Mouse (Mus musculus) midbrain, embryonic 12.5 days (tissue): ENCODE results near the gene Olfr215. TPM values are rescaled to one million over a fixed set of nuclear protein-coding genes. Genes with fewer than 3 reads are reported as not detected.
"Not testable (repeated sequence)": the region's sequence is repeated elsewhere in the genome, so short reads cannot be mapped to it uniquely, and the experiment has no call there.

Experiments
- ATAC-seq: fragments of 200-750 bp; cut with Nextera tagmentation; 2 replicates; pipeline ENCODE4 v1.8.0; 2017; ENCODE audit warnings: low read depth, moderate TSS enrichment, moderate library complexity; ENCODE audit not compliant: low FRiP score
- H3K27ac ChIP-seq: fragments of 300-500 bp; sonication (generic); replicated peaks from 2 replicates; pipeline ENCODE4 v1.5.1; 2016; ENCODE audit warnings: mild to moderate bottlenecking
- H3K27me3 ChIP-seq: fragments of 300-500 bp; sonication (generic); 2 replicates; pipeline ENCODE4 v1.6.1; 2016; ENCODE audit warnings: mild to moderate bottlenecking
- H3K36me3 ChIP-seq: fragments of 300-500 bp; sonication (generic); 2 replicates; pipeline ENCODE4 v1.6.1; 2016
- H3K4me1 ChIP-seq: fragments of 300-500 bp; sonication (generic); 2 replicates; pipeline ENCODE4 v1.6.1; 2016
- H3K4me2 ChIP-seq: fragments of 300-500 bp; sonication (generic); replicated peaks from 2 replicates; pipeline ENCODE4 v1.6.1; 2016; ENCODE audit warnings: mild to moderate bottlenecking, moderate library complexity
- H3K4me3 ChIP-seq: fragments of 300-500 bp; sonication (generic); 2 replicates; pipeline ENCODE4 v1.5.1; 2016; ENCODE audit warnings: mild to moderate bottlenecking
- H3K9ac ChIP-seq: fragments of 300-500 bp; sonication (generic); replicated peaks from 2 replicates; pipeline ENCODE4 v1.6.1; 2016; ENCODE audit warnings: mild to moderate bottlenecking, moderate library complexity
- H3K9me3 ChIP-seq: fragments of 300-500 bp; sonication (generic); 2 replicates; pipeline ENCODE4 v1.6.1; 2016; ENCODE audit warnings: mild to moderate bottlenecking
- WGBS: fragments of 180-500 bp; shearing (Covaris S2); methylation state at CpG from one replicate; pipeline ENCODE4 v1.1.7; 2016; 5-methylcytosine and 5-hydroxymethylcytosine counted together
- polyA plus RNA-seq: library from polyadenylated mRNA; unstranded; fragments of >200 nt; fragmentation: Nextera tagmentation; extraction: Ambion mirVana; gene quantifications from 2 replicates; pipeline ENCODE4 v1.2.1, GENCODE M21; 2016

Gene Olfr215
- polyA plus RNA-seq, 1 experiment from 2014 or later: not detected

DNA sequence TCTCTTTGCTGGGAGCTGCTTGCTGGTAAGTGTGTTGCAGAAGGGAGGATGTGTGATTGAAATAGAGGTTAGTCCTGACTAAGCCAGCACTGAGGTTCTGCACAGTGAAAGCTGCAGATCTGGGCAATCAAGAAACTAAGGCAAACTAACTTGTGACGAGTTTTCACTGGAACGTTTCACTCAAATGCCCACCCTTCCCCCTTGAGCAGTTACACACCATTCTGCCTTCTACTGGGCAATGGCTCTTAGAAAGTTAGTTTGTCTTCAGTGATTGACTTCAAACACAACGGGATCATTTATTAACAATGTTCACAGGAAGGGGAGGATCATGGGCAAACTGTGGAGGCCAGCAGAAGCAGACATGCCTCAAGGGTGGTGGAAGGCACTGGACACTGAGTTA is 29.0 kb downstream of the Olfr215 start:
- Histone ChIP-seq H3K9me3 (no peaks in the 10 kb centered on the region), H3K4me2 (no peak overlapping the region), H3K27me3 (no peaks in the 10 kb centered on the region), H3K4me3 (no peak overlapping the region), H3K36me3 (no peaks in the 10 kb centered on the region), H3K4me1 (no peaks in the 10 kb centered on the region), H3K27ac (no peak overlapping the region), H3K9ac (no peak overlapping the region)
- WGBS: 78% methylated on average over 3 of the region's 3 CpGs
- no peak for ATAC-seq

DNA sequence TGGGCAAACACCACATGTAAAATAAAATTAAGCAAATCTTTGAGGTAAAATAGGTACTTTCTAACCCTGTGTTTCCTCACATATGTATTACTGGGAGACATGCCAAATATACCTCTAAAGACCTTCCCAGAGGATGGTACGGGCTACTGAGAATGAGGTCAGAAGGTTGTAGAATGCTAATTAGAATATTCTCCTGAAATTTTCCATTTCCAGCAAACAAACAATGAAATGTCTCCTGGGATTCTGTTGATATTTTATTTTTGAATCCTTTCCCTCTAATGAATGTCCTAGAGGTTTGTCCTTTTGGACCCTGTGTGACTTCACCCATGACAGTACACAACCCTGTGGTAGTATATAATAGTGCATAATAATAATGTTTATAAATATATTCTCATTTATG is 30.1 kb downstream of the Olfr215 start, which contains the start of gene Olfr214:
Olfr214 (plus strand) TSS at position 301 of the 400 bp plus-strand sequence.
- no peaks in the 10 kb centered on the region for H3K4me1 ChIP-seq
- H3K27ac ChIP-seq: no peak within 1 kb of the TSS
- no peak within 1 kb of the TSS for H3K9ac ChIP-seq
- no peak within 1 kb of the TSS for H3K4me3 ChIP-seq
- no peak for ATAC-seq
- H3K27me3 ChIP-seq: no peaks in the 10 kb centered on the region
- no peak within 1 kb of the TSS for H3K4me2 ChIP-seq
- 80% methylated on average over 1 of the region's 1 CpGs for WGBS
- H3K36me3 ChIP-seq: no peaks in the 10 kb centered on the region
- no peaks in the 10 kb centered on the region for H3K9me3 ChIP-seq

DNA sequence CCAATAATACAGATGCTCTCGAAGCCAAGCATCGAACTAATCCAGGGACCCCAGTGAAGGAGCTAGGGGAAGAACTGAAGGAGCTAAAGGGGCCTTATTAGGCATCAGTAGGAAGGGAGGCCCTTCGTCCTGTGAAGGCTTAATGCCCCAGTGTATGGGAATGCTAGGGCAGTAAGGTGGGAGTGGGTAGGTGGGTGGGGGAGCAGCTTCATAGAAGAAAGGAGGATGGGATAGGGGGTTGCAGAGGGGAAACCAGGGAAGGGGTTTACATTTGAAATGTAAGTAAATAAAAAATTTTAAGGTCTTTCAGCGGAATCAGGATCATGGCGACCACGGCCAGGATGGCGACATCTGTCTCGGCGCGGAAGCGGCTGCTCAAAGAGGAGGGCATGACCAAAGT is 33.2 kb downstream of the Olfr215 start, which contains the start of gene Gm5580:
Gm5580 (plus strand) TSS at position 301 of the 400 bp plus-strand sequence.
- not testable (repeated sequence) for H3K4me1 ChIP-seq, H3K4me2 ChIP-seq
- WGBS: 94% methylated on average over 11 of the region's 11 CpGs

DNA sequence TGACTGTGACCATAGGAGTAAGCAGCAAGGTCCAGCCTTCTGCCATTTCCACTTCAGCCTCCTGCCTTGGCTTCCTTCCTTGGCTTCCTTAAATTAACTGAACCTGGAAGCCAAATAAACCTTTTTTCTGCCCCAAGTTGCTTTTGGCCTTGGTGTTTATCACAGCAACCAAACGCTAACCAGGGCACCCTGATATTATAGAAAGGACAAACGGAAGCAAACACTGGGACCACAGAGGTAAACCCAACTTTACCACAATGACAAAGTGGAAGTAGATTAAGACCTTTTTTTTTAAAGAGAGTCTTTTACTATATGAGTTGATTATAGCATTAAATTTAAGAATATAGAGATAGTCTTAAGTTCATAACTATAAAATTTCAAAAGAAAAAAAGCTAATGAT is 41.5 kb downstream of the Olfr215 start:
- Histone ChIP-seq H3K9ac (no peak overlapping the region), H3K27me3 (no peaks in the 10 kb centered on the region), H3K4me3 (no peak overlapping the region), H3K4me2 (no peak overlapping the region), H3K9me3 (no peaks in the 10 kb centered on the region), H3K27ac (no peak overlapping the region), H3K36me3 (no peaks in the 10 kb centered on the region), H3K4me1 (no peaks in the 10 kb centered on the region)
- 87% methylated on average over 2 of the region's 2 CpGs for WGBS
- no peak for ATAC-seq

More for the DNA sequence above, 33.2 kb downstream of the Olfr215 start, which contains the start of gene Gm5580:
- not testable (repeated sequence) for H3K4me3 ChIP-seq, H3K36me3 ChIP-seq, H3K9ac ChIP-seq, ATAC-seq, H3K27me3 ChIP-seq, H3K27ac ChIP-seq, H3K9me3 ChIP-seq

DNA sequence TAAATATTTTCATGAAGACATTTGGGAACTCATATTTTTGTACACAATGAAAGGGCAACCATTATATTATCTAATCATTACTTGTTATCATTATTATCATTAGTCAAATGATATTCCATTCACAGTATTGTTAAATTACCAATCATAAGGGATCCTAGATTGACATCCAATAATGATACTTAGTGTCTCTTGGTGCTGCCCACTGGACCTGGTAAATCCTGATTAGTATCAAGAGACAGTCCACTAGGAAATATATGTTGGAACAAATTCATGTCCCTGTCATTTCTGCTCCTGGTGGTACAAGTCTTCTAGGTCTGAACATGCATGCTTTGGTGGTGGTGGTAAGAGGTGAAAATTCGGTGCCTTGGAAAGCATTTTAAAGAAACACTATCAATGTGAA is 45.8 kb downstream of the Olfr215 start, which contains the start of gene Olfr213:
Olfr213 (plus strand) TSS at position 301 of the 400 bp plus-strand sequence.
- H3K27me3 ChIP-seq: no peaks in the 10 kb centered on the region
- H3K27ac ChIP-seq: no peak within 1 kb of the TSS
- WGBS: 87% methylated on average over 1 of the region's 1 CpGs
- H3K4me3 ChIP-seq: no peak within 1 kb of the TSS
- H3K4me2 ChIP-seq: no peak within 1 kb of the TSS
- no peak within 1 kb of the TSS for H3K9ac ChIP-seq
- no peaks in the 10 kb centered on the region for H3K36me3 ChIP-seq
- ATAC-seq: no peak
- H3K9me3 ChIP-seq: no peaks in the 10 kb centered on the region
- H3K4me1 ChIP-seq: no peaks in the 10 kb centered on the region

Other genes starting within 250 kb of the Olfr215 start
- 54.6 and 65.9 TPM in 2 replicates for gene March8, start 246.2 kb downstream of the Olfr215 start, polyA plus RNA-seq
- 0.82 and 0.93 TPM in 2 replicates for gene Alox5, start 123.0 kb downstream of the Olfr215 start, polyA plus RNA-seq
- gene Olfr211, start 95.1 kb downstream of the Olfr215 start, polyA plus RNA-seq: not detected in 2 replicates
- gene Olfr212, start 77.7 kb downstream of the Olfr215 start, polyA plus RNA-seq: not detected in 2 replicates
- not detected in 2 replicates for gene Olfr213, start 45.7 kb downstream of the Olfr215 start, polyA plus RNA-seq
- 0.46 and 0.78 TPM in 2 replicates for gene Gm5580, start 33.1 kb downstream of the Olfr215 start, polyA plus RNA-seq
- gene Olfr214, start 30.0 kb downstream of the Olfr215 start, polyA plus RNA-seq: not detected in 2 replicates
- gene Zfp422, start 44.8 kb upstream of the Olfr215 start, polyA plus RNA-seq: 295 and 296 TPM in 2 replicates
- gene Depp1, start 66.4 kb upstream of the Olfr215 start, polyA plus RNA-seq: 4.2 and 7.1 TPM in 2 replicates
- gene Rassf4, start 89.8 kb upstream of the Olfr215 start, polyA plus RNA-seq: 31.2 and 35.2 TPM in 2 replicates
- 0.08 and 0.13 TPM in 2 replicates for gene Tmem72, start 132.7 kb upstream of the Olfr215 start, polyA plus RNA-seq